Mouse (Mus musculus) CH12.LX (cell line): Measurements from ENCODE around the gene Cap2.

ENCODE experiments used
- CHD1 ChIP-seq: IDR thresholded peaks from 2 replicates; pipeline ENCODE4 v1.6.1; 2012; ENCODE audit warnings: low read depth, low read length, improper control_type of control experiment, inconsistent platforms
- CTCF ChIP-seq, 2 experiments: IDR thresholded peaks in 1 of 2; conservative IDR thresholded peaks in 1 of 2; 2 replicates each; pipeline ENCODE4 v1.5.1; 2011 to 2012; ENCODE audit warnings: low read depth in 2 of 2, low read length in 2 of 2, improper control_type of control experiment in 1 of 2, inconsistent platforms in 1 of 2, mild to moderate bottlenecking in 1 of 2, moderate library complexity in 1 of 2
- E2F4 ChIP-seq: IDR thresholded peaks from 2 replicates; pipeline ENCODE4 v1.6.1; 2011; ENCODE audit warnings: low read depth, low read length, improper control_type of control experiment; ENCODE audit not compliant: insufficient replicate concordance
- KAT2A ChIP-seq: IDR thresholded peaks from 2 replicates; pipeline ENCODE4 v1.6.1; 2012; ENCODE audit warnings: low read length, improper control_type of control experiment, inconsistent platforms; ENCODE audit not compliant: insufficient replicate concordance
- POLR2AphosphoS2 ChIP-seq: IDR thresholded peaks from 2 replicates; pipeline ENCODE4 v1.6.1; 2011; ENCODE audit warnings: low read depth, low read length, improper control_type of control experiment
- RAD21 ChIP-seq: IDR thresholded peaks from 2 replicates; pipeline ENCODE4 v1.6.1; 2011; ENCODE audit warnings: low read depth, mild to moderate bottlenecking, low read length, improper control_type of control experiment, moderate library complexity
- RCOR1 ChIP-seq: conservative IDR thresholded peaks from 2 replicates; pipeline ENCODE4 v1.6.1; 2012; ENCODE audit warnings: low read depth, mild to moderate bottlenecking, inconsistent platforms, low read length, improper control_type of control experiment
- SIN3A ChIP-seq: IDR thresholded peaks from 2 replicates; pipeline ENCODE4 v1.6.1; 2012; ENCODE audit warnings: low read length, improper control_type of control experiment, inconsistent platforms

- no peak for TF ChIP-seq CTCF (conservative IDR thresholded peaks at IDR 0.05 in 1 of 2, IDR thresholded peaks at IDR 0.05 in 1 of 2; ENCODE audit: low read depth in 2 of 2, low read length in 2 of 2)
- TF ChIP-seq E2F4, result no peak
- no peak for TF ChIP-seq CHD1
- TF ChIP-seq RCOR1, result no peak
- TF ChIP-seq POLR2AphosphoS2, result no peak
- no peak for TF ChIP-seq RAD21
- TF ChIP-seq SIN3A, result no peak
- no peak for TF ChIP-seq KAT2A
Measured at GRCm38 (mm10) chr13:46695296-46695908, 193.8 kb downstream of the Cap2 start.
